Mouse (Mus musculus) frontal cortex, postnatal 36 days (tissue): ENCODE data around the gene Gna11.

Experiments used
- DNase-seq, 2 experiments: peaks; one replicate each; pipeline ENCODE4 v3.0.0; 2022; ENCODE audit warnings: low spot score in 2 of 2

Gene Gna11

DNA sequence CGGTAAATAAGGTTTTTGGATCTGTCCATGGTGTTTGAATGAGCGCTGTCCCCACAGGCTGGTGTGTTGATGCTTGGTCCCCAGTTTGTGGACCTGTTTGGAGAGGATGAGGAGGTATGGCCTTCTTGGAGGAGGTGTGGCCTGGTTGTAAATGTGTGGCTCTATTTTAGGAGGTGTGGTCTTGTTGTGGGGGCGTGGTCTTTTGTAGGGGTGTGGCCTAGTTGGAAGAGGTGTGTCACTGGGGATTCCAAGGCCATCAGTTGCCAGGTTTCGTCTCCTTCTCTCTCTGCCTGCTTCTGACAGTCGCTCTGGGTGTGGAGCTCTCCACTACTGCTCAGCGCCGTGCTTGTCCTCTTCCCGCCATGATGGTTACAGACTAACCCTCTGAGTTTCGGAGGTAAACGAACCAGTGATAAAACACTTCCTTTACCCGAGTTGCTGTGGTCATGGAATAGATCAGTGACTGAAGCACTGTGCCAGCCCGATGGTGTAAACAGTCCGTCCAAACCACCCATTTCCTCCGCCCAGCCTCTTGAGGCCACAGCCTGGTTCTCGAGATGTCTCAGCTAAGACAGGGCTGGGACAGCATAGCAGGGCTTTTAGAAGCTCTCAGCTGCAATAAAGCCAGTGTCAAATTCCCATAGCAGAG lies 39.9 kb downstream of the Gna11 start:
- no peak for DNase-seq

DNA sequence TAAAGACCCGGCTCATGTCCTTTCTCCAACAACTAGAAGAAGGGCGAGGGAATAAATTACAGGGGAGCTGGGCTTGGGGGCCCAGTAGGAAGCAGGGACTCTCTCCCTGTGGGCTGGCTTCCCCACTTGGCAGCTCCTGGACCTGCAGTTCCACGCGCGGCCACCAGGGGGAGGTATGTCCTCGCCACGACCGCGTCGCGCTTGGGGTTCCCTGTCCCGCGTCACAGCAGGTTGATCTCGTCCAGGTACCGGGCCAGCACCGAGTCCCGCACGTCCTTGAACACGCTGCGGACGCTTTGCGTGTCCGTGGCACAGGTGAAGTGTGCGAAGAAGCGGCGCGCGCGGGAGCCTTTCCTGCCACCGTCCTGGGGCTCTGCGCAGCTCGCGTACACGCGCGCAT lies 42.3 kb downstream of the Gna11 start:
- DNase-seq = peak; percentile 92

DNA sequence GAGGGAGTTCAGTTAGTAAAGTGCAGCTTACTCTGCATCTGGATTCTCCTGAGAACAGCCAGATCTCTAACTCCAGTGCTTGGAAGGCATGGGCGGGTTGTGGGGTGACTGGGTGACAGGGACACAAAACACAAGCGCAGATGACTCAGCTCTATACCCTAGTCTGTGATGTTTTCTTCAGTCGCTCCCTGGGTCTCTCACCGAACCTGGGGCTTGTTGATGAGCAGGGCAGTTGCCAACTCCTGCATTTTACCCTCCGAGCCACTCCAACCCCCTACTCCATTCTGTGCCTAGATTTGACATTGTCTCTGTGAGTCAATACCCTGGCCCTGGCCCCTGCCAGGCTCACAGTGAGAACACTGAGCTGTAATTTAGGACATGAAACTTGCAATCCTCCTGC lies 43.1 kb downstream of the Gna11 start:
- no peak for DNase-seq

DNA sequence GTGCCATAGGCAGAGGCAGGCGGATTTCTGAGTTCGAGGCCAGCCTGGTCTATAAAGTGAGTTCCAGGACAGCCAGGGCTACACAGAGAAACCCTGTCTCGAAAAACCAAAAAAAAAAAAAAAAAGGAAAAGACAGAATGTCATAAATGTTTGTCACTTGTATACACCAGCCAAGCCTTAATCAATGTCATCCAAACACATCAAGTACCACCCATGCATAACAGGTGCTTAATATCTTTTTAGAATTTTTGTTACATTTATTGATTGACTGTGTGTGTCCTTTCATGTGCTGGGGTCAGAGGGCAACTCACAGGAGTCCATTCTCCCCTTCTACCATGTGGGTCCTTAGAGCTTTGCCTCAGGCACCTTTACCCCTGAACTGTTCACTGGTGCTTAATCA lies 45.0 kb downstream of the Gna11 start, which contains the start of gene S1pr4:
Gene S1pr4, minus strand, starts transcription at position 101 of the 400 bp plus-strand sequence.
- DNase-seq = no peak

DNA sequence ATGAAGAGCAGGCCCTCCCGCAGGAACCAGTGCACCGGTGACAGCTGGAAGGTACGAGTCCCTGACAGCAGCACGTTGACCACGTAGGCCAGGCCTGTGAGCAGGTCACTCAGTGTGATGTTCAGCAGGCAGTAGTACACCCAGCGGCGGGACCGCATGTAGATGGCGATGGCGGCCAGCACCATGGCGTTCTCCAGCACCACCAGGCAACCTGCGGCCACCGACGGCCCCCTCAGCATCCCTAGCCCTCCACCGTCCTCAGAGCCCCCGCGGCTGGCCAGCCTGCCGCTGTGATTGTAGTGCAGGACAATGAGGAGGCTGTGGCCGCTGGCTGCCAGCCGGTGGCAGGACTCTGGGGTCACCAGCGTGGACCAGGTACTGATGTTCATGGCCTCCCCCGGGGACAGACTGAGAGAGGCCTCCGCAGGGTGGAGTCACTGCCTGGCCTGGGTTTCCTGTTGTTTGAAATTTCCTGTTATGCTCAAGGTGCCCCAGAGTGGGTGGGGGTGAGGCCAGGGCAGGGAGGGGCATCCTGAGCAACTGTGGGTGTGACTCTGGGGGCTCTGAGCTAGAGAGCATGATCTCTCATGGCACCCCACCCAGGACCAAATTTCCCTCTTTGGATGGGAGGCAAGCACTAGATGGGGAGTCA lies 45.6 kb downstream of the Gna11 start:
- DNase-seq = no peak

DNA sequence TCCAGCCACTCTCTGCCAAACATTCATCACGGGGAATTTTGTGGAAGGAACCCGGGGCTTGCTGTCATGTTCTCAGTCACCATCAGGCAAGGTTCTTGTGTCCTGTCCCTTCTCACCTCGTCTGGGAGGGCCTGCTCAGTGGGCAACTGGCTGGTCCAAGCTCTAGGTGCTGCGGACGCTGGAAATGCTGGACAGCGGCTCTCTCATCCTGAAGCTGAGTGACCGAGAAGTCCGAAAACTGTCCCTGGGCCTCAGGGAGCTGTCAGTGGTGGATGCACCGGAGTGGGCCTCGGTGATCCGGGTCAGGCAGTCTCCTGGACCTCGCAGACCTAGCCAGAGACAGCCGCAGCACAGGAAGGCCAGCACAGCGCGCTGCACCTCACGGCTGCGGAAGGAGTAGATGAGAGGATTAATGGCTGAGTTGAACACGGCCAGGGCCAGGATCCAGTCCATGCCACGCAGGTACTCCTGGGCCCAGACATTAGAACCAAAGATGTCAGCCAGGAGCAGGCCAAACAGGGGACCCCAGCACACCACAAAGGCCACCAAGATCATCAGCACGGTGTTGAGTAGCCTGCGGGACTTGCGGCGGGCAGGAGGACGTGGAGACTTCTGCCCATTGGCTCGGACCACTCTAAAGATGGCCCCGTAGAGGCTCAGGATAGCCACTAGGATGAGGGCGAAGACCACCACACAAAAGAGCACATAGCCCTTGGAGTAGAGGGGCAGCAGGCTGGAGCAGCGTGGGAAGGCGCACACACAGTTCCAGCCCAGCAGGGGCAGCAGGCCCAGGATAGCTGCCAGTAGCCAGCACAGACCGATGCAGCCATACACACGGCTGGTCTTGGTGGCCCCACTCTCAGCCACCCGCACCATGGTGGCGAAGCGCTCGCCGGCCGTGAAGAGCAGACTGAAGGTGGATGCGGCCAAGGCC lies 46.4 kb downstream of the Gna11 start:
- DNase-seq = no peak

- DNase-seq = no peak
These were observed 47.4 kb downstream of the Gna11 start for GRCm38 (mm10) chr10:81497401-81498270.

DNA sequence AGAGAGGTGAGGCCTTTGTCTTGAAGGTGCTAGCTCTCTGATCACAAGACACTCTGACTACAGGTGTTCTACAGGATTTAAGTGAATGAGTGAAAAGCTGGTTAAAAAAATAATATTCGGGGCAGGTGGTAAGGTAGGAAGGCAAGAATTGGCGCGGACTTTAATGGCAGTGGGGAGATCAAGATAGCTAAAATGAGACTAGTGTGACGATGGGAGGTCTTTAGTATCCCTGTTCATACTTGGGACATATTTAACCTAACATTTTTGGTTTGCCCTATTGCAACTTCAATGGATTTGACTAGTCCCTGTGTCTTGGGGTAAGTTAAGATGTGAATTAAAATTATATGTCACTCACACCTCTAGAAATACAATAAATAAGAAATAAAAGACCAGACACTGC lies 48.0 kb downstream of the Gna11 start:
- DNase-seq = no peak

- DNase-seq = peak; percentile 98 to 99
These were observed 48.6 kb downstream of the Gna11 start, which contains the start of gene Ncln for GRCm38 (mm10) chr10:81496264-81496901. Gene Ncln, minus strand, starts transcription at chr10:81496392.

- no peak for DNase-seq
These were observed 49.2 kb downstream of the Gna11 start for GRCm38 (mm10) chr10:81495616-81496263.

DNA sequence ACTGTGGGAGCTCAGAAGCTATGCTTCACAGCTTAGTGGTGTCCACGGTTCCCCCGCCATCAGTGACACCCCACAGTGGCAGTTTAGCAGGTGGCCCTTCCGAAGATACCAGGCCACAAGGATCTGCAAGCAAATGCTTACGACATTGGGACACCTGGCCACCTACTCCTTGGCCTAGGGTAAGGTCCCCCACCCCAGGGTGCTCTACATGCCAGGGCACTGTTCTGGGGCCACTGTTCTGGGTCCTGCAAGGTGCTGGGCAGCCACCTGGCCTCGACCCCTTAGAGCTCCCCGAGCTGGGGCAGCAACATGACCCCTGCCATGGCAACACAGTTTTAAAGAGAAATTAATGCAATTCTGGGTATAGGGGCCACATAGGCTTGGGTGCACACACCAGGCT lies 49.8 kb downstream of the Gna11 start:
- DNase-seq = no peak

- no peak for DNase-seq
These were observed 50.5 kb downstream of the Gna11 start for GRCm38 (mm10) chr10:81494260-81495041.

DNA sequence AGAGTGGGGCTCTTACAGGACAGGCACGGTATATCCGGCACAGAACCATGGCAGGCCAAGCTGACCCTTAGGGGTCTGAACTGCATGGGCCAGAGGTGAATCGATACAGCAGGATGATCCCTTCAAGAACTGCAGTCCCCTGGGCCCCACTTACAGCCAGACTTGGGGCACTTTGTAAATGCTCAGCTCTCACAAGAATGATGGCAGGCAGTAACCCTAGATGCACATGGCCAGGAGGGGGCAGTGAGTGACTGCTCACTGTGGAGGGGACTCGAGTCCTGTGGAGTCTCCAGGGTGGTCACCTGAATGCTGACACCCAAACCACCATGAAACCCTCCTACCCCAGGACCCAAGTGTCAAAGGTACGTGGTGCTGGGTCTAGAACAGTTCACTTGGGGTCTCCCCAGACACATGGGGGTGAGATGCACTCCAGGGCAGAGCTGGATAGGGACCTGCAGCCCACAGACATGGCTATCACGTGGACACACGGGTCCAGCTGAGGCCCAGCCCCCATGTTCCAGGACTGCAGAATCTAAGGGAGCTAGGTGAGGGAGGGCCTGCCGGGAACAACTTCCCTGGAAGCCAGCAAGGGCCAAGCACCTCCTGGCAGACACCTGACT lies 51.3 kb downstream of the Gna11 start:
- no peak for DNase-seq

GRCm38 (mm10) chr10:81492606-81493240 lies 52.3 kb downstream of the Gna11 start:
- DNase-seq = no peak

DNA sequence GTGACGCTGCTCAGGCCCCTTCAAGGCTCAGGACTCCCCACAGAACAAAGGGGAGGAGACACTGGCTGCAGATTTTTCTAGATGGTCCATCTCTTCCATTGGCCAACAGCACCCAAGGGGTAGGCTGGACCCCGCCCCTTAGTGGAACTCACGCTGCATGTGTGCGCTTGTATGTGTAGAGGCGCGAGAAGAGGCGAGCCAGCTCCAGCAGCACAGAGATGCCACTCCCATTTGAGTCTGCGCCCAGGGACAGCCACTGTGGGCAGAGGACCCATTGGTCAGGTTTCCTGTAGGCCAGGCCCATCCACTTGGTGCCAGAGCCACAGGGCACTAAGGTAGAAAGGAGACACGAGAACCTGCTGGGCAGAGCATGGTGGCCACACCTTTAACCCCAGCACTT lies 54.0 kb downstream of the Gna11 start:
- no peak for DNase-seq

DNA sequence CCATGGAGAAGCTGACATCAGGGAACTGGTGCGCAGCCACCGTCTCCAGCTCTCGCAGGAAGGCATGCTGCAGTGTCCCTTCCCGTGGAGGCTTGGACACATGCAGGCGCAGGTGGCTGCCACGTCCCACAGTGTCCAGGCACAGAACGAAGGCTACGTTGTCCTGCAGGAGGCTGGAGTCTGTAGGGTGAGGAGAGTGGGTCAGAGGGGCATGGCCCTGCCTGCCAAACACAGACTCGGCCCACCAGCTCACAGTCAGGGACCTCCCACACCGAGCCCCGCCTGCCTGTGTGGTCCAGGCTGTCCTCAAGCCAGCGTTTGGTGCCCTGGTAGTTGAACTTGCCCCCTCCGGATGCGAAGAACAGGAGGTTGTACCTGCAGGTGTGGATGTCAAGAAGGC lies 55.0 kb downstream of the Gna11 start:
- no peak for DNase-seq

DNA sequence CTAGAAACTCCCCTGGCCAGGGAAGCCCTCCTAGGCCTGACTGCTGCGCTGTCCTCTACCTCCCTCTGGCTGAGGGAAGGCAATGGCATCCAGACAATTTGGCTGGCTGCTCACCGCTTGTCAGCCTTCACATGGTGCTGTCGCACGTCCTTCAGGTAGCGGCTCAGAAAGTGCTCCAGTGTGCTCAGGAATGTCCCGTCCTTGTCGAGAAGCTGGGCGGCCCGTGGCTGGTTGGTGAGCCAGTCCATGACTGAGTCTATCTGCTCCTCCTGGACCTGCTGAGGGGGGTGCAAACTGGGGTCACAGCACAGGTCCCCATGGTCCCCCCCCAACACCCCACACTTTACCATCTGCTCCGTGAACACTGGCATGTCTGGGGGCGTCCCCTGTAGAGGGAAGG lies 56.9 kb downstream of the Gna11 start:
- DNase-seq = no peak

GRCm38 (mm10) chr10:81486496-81486895 lies 58.5 kb downstream of the Gna11 start:
- no peak for DNase-seq
